Mouse (Mus musculus): ENCODE data around the gene Faap100.
"Not testable (repeated sequence)": the region's sequence is repeated elsewhere in the genome, so short reads cannot be mapped to it uniquely, and the experiment has no call there.

DNA sequence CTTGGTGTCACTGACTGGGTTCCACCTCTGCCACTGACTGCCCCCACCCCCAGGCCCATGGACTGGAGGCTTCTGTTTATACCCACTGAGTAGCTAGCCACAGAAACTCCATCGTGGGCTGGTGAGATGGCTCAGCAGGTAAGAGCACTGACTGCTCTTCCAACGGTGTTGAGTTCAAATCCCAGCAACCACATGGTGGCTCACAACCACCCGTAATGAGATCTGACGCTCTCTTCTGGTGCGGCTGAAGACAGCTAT, 26.5 kb downstream of the Faap100 start:
- not testable (repeated sequence) for TF ChIP-seq POLR2A (IDR thresholded peaks at IDR 0.05; ENCODE audit: control insufficient read depth, low read depth, low read length); CTCF (IDR thresholded peaks at IDR 0.05; ENCODE audit: control insufficient read depth, insufficient read depth, insufficient replicate concordance, low read depth, low read length)

All from testis, adult 2 months (tissue).